Mouse (Mus musculus): ENCODE measurements around the gene Gm7534. TPM values are rescaled to one million over a fixed set of nuclear protein-coding genes. Genes with fewer than 3 reads are reported as not detected.

The Gm7534 gene
- 0.08 and 0.21 TPM in 2 replicates for polyA plus RNA-seq (2015; fragmentation: Nextera tagmentation; extraction: Ambion mirVana)

DNA sequence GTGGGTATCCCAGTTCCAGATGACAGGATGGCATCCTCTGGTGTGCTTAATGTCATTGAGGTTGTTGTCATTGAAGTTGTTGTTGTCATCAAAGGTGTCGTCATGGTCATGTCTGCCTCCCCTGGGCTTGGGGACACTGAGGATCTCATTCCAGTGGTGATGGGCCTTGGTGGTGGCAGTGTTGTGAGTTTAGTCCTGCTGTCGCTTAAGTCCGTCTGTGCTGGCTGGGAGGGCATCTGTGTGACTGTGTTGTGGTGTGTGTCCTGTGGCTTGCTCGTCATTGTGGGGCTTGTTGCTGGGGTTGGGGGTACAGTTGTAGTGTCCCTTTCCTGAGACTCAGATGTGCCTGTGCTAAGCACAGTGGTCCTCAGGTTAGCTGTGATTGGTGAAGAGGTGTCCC is at the start of gene Gm7534:
Gene Gm7534, minus strand, starts transcription at position 101 of the 400 bp plus-strand sequence.
- no peak for DNase-seq (ENCODE audit: low spot score)

DNA sequence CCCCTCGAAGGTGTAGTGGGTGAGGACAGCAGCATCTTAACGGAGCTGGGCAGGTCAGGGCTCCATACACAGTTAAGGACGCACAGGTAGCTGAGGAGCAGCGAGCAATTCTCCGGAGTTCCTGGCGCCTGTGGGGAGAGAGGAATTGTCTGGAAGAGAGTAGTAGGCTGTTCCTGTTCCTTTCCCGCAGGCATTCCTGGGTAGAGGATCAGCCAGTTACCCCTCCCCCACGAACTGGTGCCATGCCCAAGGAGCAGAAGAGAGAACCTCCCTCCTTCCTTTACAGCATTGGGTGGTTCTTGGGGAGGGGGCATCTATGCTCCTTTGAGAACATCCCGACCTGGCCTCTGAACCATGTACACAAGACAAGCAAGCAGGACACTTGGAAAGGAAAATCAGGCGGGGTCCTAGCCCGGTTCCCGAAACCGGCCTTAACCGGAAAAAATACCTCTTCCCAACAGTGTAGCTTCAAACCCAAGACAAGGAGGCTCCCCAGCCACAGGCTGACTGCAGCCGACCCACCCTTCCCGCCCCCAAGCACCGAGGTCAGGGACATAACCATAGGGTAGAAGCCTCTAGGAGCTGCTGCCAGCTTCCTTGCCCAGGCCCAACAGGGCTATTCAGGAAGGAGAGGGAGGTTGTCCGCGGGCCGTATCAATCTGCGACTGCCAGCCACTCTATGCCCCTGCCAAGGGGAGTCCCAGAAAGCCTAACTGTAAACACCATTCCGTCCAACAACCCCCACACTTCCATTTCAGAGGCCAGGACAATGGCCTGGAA is 49.5 kb upstream of the Gm7534 start:
- no peak for DNase-seq (ENCODE audit: low spot score)

- peak; percentile 68 for DNase-seq (ENCODE audit: low spot score)
Observed at GRCm38 (mm10) chr4:134251241-134252130, 48.7 kb upstream of the Gm7534 start.

DNA sequence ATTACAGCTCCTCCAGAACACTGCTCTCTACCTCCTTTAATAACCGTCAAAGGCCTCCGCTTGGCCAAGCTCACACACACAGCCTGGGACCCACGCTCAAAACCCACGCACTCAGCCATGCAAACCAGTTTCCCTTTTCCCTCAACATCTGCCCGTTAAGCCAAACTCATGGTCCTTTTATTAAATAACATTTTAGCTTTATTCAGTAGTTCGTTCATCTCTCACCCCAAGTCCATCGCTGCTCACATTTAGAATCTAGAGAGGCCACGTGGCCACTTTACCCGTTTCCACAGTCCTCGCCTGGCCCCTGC is 48.1 kb upstream of the Gm7534 start:
- DNase-seq (ENCODE audit: low spot score) = no peak

DNA sequence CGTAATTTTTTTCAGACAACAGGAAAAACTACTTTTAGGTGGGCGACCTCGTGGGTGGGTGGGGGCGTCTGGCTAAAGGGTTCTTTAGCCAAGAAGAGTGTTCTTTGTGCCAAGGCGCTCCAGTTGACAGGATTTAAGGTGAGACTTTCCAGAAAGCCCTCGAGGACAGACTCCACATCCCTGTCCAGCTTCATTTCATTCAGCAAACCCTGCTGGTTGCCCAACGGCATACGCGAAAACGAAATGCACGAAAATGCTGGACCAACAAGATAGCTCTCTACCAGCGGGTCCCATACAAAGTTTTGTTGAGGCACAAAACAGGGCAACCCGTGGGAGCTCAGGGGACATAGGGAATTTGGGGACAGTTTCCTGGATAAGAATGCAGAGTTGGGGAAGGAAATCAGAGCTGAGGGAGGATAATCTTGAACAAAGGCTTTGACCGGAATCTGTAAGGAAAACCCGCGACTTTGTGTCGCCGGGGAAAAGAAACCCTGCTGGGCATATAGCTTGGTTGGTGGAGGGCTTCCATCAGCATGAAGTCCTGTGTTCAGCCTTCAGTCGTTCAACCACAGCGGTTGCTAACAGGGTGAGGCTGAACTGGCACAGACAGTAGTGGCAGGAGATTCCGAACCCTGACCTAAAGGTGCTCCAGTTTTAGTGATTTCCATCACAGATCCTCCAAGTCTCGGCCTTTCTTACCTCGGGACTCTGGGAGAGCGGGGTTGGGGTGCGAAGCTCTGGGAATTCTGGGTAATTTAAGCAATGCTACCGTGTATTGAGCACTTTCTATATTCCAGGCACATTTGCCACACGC is 47.5 kb upstream of the Gm7534 start:
- DNase-seq (ENCODE audit: low spot score) = no peak

DNA sequence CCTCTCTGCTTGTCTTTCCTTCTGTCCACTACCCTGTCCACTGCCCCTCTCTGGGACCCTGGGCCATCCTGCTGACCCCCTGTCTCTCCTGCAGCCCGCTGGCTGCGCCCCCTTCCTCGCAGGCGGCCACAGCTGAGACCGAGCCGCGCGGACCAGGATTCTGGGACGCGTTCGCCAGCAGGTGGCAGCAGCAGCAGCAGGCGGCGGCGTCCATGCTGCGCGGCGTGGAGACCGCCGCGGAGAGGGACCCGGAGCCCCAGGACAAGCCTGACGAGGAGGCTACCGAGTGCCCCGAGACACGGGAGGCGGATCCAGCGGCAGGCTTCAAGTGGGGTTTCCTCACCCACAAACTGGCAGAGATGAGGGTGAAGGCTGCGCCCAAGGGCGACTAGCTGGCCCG is 46.8 kb upstream of the Gm7534 start:
- peak; percentile 68 for DNase-seq (ENCODE audit: low spot score)

DNA sequence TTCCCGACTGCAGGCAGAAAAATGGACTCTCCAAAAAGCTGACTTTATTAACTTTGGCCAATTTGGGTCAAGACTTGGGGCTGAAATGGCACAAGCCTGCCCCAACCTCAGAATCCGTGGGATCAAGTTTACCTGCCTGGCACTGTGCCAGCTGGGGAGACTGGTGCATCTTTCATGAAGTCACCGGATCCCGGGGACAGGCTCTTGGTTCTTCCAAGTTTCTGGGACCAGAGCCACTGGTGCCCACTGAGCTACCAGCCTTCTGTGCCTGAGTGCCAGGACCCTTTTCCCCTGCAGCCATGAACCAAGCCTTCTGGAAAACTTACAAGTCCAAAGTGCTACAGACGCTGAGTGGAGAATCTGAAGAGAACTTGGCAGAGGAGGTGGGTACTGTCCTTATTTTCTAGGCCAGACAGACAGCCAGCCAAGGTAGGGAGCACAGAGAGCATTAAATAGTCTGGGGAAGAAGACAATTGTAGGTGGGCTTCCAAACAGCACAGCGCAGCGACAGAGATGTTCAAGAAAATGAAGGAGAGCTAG is 44.0 kb upstream of the Gm7534 start, which contains the start of gene Gm30191:
Gene Gm30191, plus strand, starts transcription at position 217 of the 540 bp plus-strand sequence.
- DNase-seq (ENCODE audit: low spot score) = no peak

- DNase-seq (ENCODE audit: low spot score) = no peak
Observed at GRCm38 (mm10) chr4:134246256-134246655, 43.5 kb upstream of the Gm7534 start.

GRCm38 (mm10) chr4:134245148-134245843 is 42.5 kb upstream of the Gm7534 start, which contains the start of gene Zfp593:
Gene Zfp593, minus strand, starts transcription at chr4:134245592.
- peak; percentile 94 for DNase-seq (ENCODE audit: low spot score)

DNA sequence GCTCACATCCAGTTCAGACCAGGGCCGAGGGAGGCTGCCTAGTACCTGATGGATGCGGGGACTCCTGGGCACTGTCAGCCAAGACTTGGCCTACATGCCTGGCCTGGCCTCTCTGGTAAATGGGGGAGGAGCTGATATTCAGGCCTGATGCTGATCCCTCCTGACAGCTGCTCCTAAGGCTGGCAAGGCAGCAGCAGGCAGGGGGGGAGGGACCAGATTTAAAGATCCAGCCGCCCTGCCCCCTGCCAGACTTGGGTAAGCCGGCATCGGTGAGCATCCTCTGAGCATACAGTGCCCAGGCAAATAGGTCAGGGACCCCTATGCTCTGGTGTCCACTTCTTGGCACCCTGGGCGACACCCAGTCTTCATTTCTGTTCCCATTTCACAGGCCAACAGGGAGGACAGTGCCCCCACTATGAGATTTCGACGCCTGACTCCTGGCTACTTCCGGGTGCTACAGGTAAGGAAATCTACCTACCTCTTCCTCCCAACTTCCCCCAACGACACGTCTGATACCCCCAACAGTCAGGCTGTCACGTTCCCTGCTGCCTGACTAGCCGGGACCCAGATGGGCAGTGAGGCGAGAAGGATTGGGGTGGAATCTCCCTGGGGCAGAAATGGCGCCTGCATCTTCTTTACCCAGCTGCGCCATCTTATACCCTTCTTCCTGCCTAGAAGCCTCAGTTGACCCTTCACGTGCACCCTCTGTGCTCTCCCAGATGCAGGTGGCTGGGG is 40.9 kb upstream of the Gm7534 start, which contains the start of gene E130218I03Rik:
Gene E130218I03Rik, plus strand, starts transcription at position 147 of the 735 bp plus-strand sequence.
- DNase-seq (ENCODE audit: low spot score) = no peak

- no peak for DNase-seq (ENCODE audit: low spot score)
Observed at GRCm38 (mm10) chr4:134238686-134239085, 35.9 kb upstream of the Gm7534 start.

DNA sequence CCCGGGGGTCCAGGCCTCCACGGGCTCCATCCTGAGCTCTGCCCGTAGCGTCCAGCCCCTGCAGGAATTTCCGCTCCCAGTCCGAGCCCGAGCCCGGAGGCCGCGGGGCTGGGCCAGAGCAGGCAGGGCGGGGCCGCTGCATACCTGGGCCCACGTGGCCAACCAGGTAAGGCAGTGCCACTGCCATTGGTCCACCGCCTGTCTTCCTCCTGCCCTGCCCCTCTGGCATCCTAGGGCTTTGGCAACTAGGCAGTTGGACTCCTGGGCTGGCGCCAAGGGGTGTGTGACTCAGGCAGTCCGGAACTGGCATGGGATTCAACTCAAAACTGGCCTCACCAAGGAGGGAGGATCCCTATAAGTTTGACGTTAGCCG is 35.5 kb upstream of the Gm7534 start, which contains the start of gene Cnksr1:
Gene Cnksr1, minus strand, starts transcription at position 121 of the 373 bp plus-strand sequence.
- no peak for DNase-seq (ENCODE audit: low spot score)

DNA sequence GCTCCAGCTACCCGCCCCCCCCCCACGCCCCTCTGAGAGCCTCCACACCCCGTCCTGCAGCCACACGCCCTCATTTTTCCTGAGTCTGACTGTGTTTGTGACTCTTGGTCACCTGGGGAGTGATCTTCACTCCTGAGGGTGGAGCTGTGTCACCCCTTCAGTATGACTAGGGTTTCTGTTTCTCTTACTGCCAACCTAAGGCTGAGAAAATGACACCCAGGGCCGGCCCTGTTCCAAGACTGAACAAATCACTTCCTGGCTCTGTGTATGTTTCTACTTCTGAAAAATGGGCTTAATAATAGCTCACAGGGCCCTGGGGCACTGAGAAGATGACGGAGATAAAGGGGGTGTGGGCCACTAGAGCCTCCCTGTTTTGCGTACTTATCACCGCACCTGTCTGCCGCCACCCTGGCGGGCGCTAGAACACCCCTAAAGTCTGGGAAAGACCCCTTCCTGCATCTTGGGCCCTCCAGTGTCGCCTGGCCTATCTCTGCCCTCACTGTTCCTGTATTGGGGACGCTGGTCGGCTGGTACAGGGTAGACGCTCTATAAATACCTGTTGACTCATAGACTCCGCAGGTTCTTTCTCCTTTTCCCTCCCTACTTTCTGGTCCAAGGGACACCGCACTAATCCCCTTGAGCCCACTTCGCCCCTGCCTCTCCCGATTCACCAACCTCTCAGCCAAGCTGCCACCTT is 34.9 kb upstream of the Gm7534 start:
- DNase-seq (ENCODE audit: low spot score) = no peak

- DNase-seq (ENCODE audit: low spot score) = no peak
Observed at GRCm38 (mm10) chr4:134234876-134235275, 32.1 kb upstream of the Gm7534 start.

DNA sequence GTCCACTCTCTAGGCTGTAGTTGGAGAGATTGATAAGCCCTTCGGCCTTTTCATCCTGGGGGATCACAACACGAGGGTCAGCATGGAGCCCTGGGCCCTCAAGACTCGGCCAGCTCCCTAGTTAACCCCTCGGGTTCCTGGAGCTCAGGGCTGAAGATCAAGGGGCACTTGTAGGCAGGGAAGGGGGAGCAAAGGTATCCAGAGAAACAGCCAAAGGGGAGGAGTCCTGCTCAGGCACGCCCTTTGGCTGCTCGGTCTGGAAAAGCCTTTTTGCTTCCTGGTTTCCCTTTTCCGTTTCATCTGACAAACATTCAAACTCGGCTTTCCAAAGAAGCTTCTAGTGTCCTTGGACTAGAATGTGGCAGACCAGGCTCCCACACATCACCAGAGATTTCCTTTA is 27.6 kb upstream of the Gm7534 start:
- DNase-seq (ENCODE audit: low spot score) = no peak

DNA sequence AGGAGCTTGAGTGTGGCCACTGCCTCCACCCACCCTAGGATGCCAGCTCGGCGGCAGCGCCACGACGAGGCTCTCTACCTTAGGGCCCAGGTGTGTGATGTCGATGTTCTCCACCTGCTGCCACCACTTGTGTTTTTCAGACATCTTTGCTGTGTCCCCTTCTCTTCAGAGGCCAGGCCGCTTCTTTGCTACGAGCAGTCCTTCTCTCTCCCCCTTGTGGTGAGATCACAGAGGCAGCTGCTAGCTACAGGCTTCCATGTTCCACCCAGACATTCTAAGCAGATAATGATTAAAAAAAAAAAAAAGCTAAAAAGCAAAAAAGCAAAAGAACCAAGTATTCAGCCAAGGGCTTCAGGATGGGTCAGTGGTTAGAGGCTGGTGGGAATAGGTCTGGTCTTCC is 24.4 kb upstream of the Gm7534 start, which contains the start of gene Catsper4:
Gene Catsper4, minus strand, starts transcription at position 190 of the 400 bp plus-strand sequence.
- peak; percentile 26 for DNase-seq (ENCODE audit: low spot score)

DNA sequence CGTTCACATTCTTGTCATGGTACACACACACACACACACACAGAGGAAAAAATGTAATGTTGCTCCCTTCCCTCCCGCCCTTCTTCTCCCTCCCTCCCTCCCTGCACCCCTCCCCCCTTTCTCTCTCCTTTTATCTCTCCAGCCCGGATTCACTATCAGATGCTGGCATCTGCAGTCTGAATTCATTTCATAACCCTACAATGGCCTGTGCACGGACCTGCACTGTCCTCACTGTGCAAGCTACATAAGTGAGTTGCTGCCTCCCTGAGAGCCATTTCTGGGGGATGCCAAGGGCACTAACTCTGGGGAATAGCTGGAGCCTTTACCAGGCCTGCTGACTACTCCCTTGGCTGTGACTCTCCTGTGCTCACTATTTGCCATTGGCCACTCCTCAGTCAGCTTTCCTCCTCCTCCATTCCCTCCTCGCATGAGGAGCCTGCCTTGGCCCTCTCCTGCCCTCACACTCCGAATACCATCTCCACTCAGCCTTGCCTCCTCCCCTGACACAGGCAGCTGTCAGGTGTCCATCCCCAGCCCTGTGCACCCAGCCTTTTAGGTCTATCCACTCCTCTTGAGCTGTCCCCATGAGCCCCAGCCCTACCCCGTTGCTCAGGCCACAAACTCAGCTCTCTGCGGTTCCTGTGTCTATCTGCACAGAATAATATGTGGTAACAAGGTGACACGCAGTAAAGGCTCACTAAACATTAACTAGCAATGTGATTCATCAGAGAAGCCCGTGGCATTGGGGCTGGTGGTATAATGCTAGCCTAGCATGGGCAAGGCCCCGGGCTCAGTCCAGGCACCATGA is 20.2 kb upstream of the Gm7534 start:
- DNase-seq (ENCODE audit: low spot score) = no peak

GRCm38 (mm10) chr4:134206488-134207053 is 3.8 kb upstream of the Gm7534 start:
- DNase-seq (ENCODE audit: low spot score) = no peak
